ENCODE assay signal across 8 mouse cellular contexts in the genomic region with DNA sequence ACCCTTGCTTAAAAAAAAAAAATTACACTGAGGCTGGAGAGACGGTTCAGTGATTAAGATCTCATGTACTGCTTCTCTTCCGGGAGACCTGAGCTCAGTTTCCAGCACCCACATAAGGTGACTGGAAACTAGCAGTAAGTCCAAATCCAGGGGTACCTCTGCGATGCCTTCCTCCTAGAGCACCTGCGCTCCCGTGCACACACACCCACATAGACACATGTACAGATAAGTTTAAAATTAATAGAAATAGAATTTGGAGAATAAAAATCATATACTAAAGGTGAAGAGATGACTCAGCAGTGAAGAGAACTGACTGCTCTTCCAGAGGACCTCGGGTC. TPM values are rescaled to one million over a fixed set of nuclear protein-coding genes. Genes with fewer than 3 reads are reported as not detected.
DNase-seq lines count a peak whose midpoint lies in the region; ATAC-seq and TF ChIP-seq lines count a peak whose summit lies in the region.

No protein-coding gene starts in this region.

- no peak for DNase-seq in heart, adult 2 months
- DNase-seq in heart, adult 18-20 months: no peak
- no peak for DNase-seq in thymus, postnatal 14 days
- DNase-seq in urinary bladder, postnatal 14 days (ENCODE audit: low spot score): no peak
- no peak for DNase-seq in thymus, postnatal 36 days

- peaks cover 3% of the 10 kb centered on the region for H3K79me2 ChIP-seq in heart, adult 2 months (replicated peaks; ENCODE audit: control insufficient read depth, insufficient read depth, low read length)

- peaks cover 7% of the 10 kb centered on the region for H3K36me3 ChIP-seq in heart, adult 2 months (ENCODE audit: control insufficient read depth, insufficient read depth, low read length)
- H3K36me3 ChIP-seq in E14TG2a.4 (ENCODE audit: insufficient read depth, low read length): 0 out of 2 replicates have a peak, but pooled peaks cover under 1% of the 10 kb centered on the region
- no peaks in the 10 kb centered on the region for H3K36me3 ChIP-seq in forebrain, embryonic 16.5 days (ENCODE audit: control insufficient read depth, insufficient read depth)
- no peaks in the 10 kb centered on the region for H3K36me3 ChIP-seq in liver, embryonic 16.5 days (ENCODE audit: control insufficient read depth, insufficient read depth)

- no peaks in the 10 kb centered on the region for H3K9me3 ChIP-seq in E14TG2a.4 (ENCODE audit: low read length)
- no peaks in the 10 kb centered on the region for H3K9me3 ChIP-seq in forebrain, embryonic 16.5 days (ENCODE audit: control insufficient read depth, low read length)
- no peaks in the 10 kb centered on the region for H3K9me3 ChIP-seq in liver, embryonic 16.5 days (replicated peaks; ENCODE audit: control insufficient read depth, low read length)

- H3K4me3 ChIP-seq in heart, adult 2 months: no peak overlapping the region
- peak overlapping the region; percentile 95 for H3K4me3 ChIP-seq in E14TG2a.4 (replicated peaks; ENCODE audit: low read length)
- no peak overlapping the region for H3K4me3 ChIP-seq in forebrain, embryonic 16.5 days (replicated peaks; ENCODE audit: low read length)
- peak overlapping the region; percentile 99 for H3K4me3 ChIP-seq in liver, embryonic 16.5 days (ENCODE audit: low read depth, low read length)

- H3K4me2 ChIP-seq in forebrain, embryonic 16.5 days (ENCODE audit: low read length): peak overlapping the region; percentile 62; the same call in 1 of the 2 replicates
- H3K4me2 ChIP-seq in liver, embryonic 16.5 days (ENCODE audit: low read depth, low read length): peak overlapping the region; percentile 72

- TF ChIP-seq CTCF in heart, adult 2 months (IDR thresholded peaks at IDR 0.05): no peak
- no peak for TF ChIP-seq CTCF in E14TG2a.4 (conservative IDR thresholded peaks at IDR 0.05; ENCODE audit: low read length)

- H3K27me3 ChIP-seq in heart, adult 2 months (ENCODE audit: control insufficient read depth, insufficient read depth, low read length): no peaks in the 10 kb centered on the region
- peaks cover 5% of the 10 kb centered on the region; the same call in 1 of the 2 replicates for H3K27me3 ChIP-seq in E14TG2a.4 (ENCODE audit: insufficient read depth, low read length)
- no peaks in the 10 kb centered on the region for H3K27me3 ChIP-seq in forebrain, embryonic 16.5 days (replicated peaks; ENCODE audit: control insufficient read depth, insufficient read depth, low read length)
- H3K27me3 ChIP-seq in liver, embryonic 16.5 days (ENCODE audit: control insufficient read depth, insufficient read depth, low read depth, low read length): no peaks in the 10 kb centered on the region

- intact Hi-C loops in heart, adult 2 months (cut with DNase I): loop anchor here (1.0 to 5.0 kb wide), 4 partner anchors 35 to 497 kb away; no protein-coding TSS in a partner anchor

- TF ChIP-seq EP300 in heart, adult 2 months (IDR thresholded peaks at IDR 0.05; ENCODE audit: insufficient read depth, low read depth, low read length): no peak

- no peak for TF ChIP-seq POLR2A in heart, adult 2 months (IDR thresholded peaks at IDR 0.05; ENCODE audit: insufficient read depth, low read depth, low read length)

- H3K4me1 ChIP-seq in heart, adult 2 months (ENCODE audit: control insufficient read depth, insufficient read depth, low read length): peaks cover 4% of the 10 kb centered on the region
- peaks cover 44% of the 10 kb centered on the region for H3K4me1 ChIP-seq in E14TG2a.4 (replicated peaks; ENCODE audit: low read depth, low read length)
- peaks cover 3% of the 10 kb centered on the region for H3K4me1 ChIP-seq in forebrain, embryonic 16.5 days (replicated peaks; ENCODE audit: control insufficient read depth, insufficient read depth, low read length)
- peaks cover 14% of the 10 kb centered on the region for H3K4me1 ChIP-seq in liver, embryonic 16.5 days (ENCODE audit: control insufficient read depth, low read depth, low read length)

- ATAC-seq in forebrain, embryonic 16.5 days: no peak
- no peak for ATAC-seq in liver, embryonic 16.5 days (ENCODE audit: low read depth)

- H3K9ac ChIP-seq in heart, adult 2 months (ENCODE audit: low read depth, low read length): peak overlapping the region; percentile 75; the same call in 1 of the 2 replicates
- H3K9ac ChIP-seq in forebrain, embryonic 16.5 days (replicated peaks; ENCODE audit: low read depth, low read length): no peak overlapping the region
- H3K9ac ChIP-seq in liver, embryonic 16.5 days (ENCODE audit: low read depth, low read length): peak overlapping the region; percentile 71

- WGBS in heart, adult 2 months: 72% methylated on average over 6 of the region's 6 CpGs
- 87% methylated on average over 6 of the region's 6 CpGs for WGBS in forebrain, embryonic 16.5 days
- WGBS in liver, embryonic 16.5 days (ENCODE audit: insufficient replicate concordance): 57% methylated on average over 6 of the region's 6 CpGs

- H3K27ac ChIP-seq in heart, adult 2 months: peak overlapping the region; percentile 97
- H3K27ac ChIP-seq in forebrain, embryonic 16.5 days (ENCODE audit: low read length): no peak overlapping the region
- H3K27ac ChIP-seq in liver, embryonic 16.5 days (ENCODE audit: low read length): peak overlapping the region; percentile 82

RNA-seq across cellular contexts. Expression of gene Chd2, which starts 18.2 kb away (rescaled TPM):
- total RNA-seq in heart, adult 2 months (2021): 10 to 100 TPM; 38.1 to 43.3 TPM
- 32.9 and 38.0 TPM in 2 replicates for polyA plus RNA-seq in heart, adult 2 months (2012; rRNA removed)
- total RNA-seq in heart, adult 18-20 months (2021): 10 to 100 TPM; 28.2 to 38.8 TPM
- 56.8 and 60.2 TPM in 2 replicates for polyA plus RNA-seq in forebrain, embryonic 16.5 days (2015; fragmentation: Nextera tagmentation; extraction: Ambion mirVana)
- polyA plus RNA-seq in liver, embryonic 16.5 days (2015; fragmentation: Nextera tagmentation; extraction: Ambion mirVana): 24.7 and 26.1 TPM in 2 replicates

Comparison
In these comparisons a context has a peak if more than half of its experiments do, and no peak if none do; other contexts are left out.
1. H3K4me3 ChIP-seq: peak in E14TG2a.4 (single experiment) and liver, embryonic 16.5 days (single experiment); none in heart, adult 2 months (single experiment) and forebrain, embryonic 16.5 days (single experiment).